Mouse (Mus musculus) regulatory T cell (primary cell): ENCODE measurements around the gene Dzank1.

ENCODE experiments used
- in situ Hi-C: fragments of 300-600 bp; cut with MboI, MseI; formaldehyde crosslinking; loops from one replicate; pipeline ENCODE4 v1.15.1; 2025; ENCODE audit warnings: high pct_unique_total_duplicates

Dzank1 gene

DNA sequence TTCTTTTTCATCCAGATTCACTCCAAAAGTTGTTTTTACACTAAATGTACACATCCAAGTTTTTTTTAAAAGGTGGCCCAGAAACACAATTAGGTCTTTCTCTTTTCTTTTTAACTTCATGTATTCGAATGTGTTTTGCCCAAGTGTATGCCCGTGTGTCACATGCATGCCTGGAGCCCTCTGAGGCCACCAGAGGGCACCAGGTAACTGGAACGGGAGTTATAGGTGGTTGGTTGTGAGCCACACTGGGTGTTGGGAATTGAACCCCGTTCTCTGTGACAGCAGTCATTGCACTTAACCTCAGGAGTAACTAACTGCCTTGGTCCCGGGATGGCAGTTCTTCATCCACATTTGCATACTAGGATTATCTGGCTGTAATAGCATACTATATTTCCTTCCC lies 60.0 kb downstream of the Dzank1 start:
- in situ Hi-C loops, result no loop called here

DNA sequence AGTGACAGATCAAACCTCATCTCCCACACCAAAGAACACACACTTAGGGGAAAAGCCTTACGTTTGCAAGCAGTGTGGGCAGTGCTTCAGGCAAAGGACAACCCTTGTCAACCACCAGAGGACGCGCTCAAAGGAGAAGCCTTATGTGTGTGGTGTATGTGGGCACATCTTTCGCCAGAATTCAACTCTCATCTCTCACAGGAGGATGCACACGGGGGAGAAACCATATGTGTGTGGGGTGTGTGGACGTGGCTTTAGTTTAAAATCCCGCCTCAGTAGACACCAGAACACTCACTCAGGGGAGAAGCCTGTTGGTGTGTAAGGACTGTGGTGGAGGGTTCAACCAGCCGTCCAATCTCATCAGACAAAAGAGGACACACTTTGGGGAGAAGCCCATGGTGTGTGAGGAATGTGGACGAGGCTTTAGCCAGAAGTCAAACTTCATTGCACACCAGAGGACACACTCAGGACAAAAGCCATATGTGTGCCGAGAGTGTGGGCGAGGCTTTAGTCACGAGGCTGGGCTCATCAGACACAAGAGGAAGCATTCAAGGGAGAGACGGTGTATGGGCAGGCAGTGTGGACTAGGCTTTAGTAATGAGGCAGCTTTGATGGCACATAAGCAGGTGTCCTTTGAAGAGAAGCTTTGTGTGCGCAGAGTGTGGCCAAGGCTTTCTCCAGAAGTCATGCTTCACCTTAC lies 61.2 kb downstream of the Dzank1 start:
- in situ Hi-C loops, result no loop called here

DNA sequence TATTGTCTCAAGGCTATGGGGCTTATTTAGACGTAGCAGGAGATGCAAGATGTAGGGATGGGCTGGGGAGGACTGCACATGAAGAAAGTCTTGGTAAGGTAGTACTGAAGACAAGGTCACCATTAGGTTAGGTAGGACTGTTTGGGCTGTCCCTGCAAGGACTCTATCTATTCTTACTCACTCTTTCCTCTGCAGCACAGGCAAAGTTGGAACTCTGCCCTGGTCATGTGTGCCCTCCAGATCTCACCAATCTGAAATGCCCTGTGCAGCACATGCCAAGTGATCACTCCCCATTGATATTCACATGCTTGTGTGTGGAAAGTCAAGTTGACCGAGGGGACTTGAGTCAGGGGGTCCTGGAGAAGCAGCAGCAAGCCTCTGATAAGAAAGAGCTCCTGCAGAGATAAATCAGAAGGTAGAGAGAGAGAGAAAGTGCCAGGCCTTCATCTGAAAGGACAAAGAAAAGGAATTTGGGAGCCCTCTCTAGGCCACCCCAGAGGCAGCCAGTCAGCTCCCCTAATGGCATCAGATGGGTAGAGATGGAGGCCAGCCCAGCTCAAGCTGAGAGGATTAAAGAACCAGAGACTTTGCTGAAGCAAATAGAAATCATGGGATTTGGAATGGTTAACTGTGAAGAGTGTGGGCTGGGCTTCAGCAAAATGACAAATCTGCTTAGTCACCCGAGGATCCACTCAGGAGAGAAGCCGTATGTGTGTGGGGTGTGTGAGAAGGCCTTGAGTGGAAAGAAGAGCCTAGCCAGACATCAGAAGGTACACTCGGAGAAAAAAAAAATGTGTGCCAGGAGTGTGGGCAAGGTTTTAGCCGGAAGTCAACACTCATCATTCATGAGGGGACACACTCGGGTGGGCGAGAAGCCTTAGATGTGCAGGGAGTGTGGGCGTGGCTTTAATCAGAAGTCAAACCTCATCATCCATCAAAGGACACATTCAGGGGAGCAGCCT lies 62.1 kb downstream of the Dzank1 start:
- in situ Hi-C loops, result no loop called here

DNA sequence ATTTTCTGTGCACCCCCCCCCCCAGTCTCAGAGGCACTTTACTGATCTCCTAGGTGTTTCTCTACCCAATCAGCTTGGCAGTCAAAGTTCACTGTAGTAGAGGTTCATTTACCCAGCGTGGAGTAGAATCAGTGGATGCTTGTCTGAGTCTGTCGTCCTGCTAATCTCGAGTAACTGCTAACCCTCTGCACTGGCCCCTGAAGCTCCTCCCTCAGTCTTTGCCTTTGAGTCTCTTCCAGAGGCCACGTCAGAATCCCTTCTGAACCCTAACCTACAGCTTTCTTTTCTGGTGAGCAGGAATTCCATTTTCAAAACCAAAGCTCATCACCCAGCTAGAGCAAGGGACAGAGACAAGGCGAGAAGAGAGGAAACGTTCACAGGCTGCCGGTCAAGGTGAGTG lies 63.0 kb downstream of the Dzank1 start:
- in situ Hi-C loops, result no loop called here

DNA sequence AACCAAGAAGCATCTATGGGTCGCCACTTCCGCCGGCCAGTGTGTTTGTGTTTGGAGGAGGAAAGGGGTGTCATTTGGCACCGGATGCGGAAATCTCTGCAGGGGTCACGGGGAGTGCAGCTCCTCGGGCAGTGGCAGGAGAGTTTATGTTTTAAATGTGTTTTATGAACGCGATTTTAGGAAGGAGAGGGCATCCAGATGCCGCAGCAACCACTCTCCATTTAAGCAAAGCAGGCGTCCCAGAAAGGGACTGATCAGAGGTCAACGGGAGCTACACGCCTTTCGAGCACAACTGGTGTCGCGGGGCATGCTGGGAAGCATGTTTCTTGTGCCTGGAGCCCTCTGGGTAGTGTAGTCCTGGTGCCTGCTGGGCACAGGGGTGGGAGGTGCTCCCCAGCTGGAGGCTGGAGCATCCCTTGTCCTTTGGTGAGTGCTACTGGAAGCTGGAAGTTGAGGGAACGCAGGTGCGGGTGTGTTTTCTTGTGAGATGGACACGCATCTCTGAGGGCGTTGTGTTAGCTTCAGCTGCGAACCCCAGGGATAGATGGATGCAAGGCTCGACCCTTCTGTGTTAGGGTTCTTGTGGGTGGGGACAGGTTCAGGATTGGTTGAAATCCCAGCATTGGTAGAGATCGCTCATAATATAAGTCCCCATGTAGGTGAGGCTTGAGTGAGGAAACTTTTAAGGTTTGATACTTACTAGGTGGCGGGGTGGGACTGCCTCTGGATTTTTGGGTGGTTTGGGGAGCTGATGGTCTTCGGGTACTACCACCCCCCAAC lies 68.0 kb downstream of the Dzank1 start:
- in situ Hi-C loops, result no loop called here

DNA sequence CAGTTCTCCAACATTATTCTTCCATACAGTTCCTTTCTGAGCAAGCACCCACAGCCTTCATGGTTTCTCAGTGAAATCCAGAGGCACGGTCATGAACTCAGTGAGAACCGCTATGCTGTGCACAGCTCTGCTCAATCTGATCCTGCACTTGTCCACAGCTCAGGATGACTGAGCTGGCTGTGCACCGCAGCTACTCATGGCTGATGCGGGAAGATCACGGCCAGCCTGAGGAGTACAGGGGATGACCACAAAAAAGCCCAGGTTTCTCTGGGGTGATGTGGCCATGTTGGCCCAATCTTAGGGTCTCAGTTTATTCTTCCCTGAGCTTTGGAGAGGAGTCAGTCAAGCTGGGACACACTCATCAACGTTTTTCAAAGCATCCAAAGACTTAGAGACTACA lies 68.9 kb downstream of the Dzank1 start:
- in situ Hi-C loops, result no loop called here

DNA sequence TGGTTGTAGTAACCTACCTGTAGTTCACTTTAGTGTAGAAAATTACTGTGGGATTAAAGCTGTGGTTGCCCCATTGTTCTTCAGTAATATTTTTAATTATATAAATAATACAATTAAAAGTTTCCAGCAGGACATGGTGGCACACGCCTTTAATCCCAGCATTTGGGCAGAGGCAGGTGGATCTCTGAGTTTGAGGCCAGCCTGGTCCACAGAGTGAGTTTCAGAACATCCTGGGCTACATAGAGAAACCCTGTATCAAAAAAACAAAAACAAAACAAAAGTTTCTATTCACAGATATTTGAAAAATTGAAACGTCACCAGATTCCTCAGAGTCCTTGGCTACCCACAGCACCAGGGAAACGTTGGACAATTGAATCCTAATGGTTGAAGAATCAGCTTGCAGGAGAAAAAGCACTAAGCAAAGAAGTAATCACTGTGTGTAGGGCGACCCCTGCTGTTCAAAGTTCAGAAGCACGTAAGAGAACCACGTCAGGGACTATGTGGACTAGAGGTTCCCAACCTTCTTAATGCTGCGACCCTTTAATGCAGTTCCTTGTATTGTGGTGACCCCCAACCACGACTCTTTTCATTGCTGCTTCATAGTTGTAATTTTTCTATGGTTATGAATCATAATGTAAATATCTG lies 74.7 kb downstream of the Dzank1 start:
- in situ Hi-C loops, result no loop called here

DNA sequence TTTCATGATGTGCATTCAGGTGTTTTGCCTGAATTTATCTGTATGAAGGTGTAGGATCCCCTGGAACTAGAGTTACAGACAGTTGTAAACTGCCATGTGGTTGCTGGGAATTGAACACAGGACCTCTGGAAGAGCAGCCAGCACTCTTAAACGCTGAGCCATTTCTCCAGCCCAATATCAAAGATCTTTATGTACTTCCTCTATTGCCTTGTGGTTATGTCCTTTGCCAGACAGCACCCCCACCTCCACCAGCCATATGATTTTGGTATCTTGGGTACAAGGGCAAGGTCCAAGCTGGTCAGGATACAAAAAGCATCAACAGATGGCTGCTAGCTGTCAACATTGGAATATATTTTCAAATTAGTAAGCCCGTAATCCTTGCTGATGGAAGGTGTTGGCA lies 76.8 kb downstream of the Dzank1 start:
- in situ Hi-C loops, result no loop called here

DNA sequence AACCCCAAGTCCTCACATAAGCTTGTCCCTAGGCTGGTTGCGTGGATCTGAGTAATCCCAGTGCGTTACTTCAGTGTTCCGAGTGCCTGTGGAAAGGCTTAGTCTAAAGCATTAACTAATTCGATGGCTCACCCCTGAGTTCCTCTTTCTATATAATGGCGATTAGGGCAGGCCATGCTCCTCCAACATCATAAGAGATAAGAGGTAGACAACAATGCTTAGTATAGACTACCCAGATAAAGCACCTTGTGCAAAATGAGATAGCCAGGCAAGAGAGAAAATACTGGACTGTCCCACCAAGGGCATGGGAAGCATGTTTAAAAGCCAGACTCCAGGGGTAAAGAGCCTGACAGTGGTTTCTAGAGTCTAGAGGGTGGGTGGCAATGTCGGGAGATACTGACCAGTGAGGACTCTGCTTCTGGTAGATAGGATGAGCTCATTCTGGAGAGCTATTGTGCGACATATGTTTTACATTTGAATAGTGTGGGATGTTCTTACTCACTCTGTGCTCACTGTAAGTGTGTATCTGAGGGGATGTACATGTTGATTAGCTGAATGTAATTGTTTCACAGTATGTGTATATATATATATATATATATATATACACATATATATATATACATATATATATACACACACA lies 80.7 kb downstream of the Dzank1 start:
- in situ Hi-C loops, result no loop called here

DNA sequence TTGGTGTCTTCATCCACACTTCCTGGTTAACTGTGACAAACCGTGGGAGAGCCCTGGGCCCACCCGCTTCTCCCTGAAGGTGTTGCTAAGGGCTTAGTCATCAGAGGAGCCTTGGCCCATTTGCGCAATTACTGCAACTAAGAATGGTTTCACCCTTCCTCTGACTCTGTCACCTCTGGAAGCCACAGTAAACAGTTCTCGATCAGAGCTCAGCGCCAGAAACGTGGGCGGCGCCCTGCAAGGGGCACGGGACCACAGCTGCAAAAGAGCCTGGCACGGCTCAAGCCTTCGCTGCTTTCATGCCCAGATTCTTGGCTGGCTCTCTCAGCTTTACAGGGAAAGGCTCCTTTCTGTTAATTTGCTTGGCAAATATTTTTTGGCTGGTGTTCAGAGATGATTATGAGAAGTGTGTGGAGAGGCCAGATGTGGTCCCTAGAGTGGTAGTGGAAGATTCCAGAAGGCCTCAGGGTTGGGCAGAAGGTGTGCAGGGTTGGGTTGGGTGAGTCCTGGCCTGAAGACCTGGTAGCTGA lies 85.8 kb downstream of the Dzank1 start:
- in situ Hi-C loops, result no loop called here

DNA sequence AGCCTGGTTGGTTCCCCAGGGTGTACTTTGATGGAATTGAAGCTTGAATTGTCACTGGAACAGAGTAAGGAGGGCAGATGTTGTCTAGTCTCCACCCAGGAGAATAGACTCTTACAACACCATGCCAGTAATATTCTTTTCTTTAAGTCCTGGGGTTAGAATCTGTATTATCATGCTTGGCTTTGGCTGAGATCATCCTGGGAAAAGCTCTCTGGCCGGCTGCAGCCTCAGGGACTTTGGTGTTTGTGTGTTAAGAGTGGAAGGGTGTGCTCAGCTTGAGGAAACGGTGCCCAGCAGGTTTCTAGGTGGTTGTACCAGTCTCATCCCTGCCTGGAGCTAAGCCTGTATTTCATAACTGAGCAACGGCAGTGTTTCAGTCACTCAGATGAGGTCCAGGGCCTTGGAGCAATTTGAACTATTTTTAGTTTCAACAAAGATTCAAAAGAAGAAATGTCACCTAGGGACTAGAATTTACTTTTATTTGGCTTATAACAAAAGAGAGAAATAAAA lies 88.0 kb downstream of the Dzank1 start:
- in situ Hi-C loops, result no loop called here

DNA sequence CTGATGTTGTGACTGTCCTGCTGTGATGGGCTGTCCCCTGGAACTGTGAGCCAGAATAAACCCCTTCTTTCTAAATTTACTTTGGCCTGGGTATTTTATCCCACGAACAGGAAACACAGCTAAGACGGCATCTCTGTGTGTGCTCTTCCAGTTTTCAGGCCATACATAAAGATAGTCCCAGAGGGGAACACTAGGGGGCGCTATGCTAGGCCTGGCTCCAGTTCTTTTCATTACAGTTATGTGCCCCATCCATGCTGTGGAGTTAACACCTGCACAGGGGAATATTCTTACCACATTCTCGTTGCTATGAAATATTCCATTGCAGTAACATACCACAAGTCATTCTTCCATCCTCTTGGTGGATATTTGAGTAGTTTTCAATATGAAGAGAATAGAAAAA lies 88.8 kb downstream of the Dzank1 start:
- in situ Hi-C loops, result no loop called here

DNA sequence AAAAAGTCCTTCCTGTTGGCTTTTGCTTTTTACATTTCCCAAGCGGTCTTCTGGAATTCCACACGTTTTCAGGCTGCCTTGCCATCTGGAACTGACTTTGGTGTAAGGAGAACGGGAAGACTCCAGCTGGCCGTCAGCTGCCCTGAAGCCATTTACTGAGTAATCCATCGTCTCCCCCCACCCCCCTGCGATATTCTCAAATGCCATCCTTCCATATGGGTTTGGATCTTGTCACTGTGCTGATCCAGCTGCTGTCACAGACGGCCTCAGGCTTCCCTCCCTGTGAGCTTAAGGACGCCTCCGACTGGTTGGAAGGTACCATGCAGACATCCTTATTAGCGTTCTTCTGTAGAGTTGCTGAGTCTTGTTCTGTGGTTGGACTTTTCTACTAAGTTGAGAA lies 91.5 kb downstream of the Dzank1 start:
- in situ Hi-C loops, result no loop called here

DNA sequence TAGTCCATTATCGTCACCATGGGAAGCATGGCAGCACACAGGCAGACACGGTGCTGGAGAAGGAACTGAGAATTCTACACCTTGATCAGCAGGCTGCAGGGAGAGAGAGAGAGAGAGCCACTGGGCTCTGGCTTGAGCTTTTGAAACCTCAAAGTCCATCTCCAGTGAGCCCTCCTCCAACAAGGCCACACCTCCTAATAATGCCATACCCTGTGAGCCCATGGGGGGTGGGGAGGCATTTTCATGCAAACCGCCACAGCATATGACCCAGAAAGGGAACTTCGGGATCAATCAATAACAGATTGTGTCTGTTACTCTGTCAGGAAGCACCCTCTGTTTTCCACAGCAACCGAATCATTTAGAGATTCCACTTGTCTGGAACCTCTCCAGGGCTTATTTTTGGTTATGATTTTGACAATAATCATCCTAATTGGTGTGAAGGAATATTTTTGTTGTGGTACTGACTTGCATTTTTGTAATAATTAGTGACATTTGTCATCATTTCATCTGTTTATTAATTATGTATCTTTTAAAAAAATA lies 95.9 kb downstream of the Dzank1 start:
- in situ Hi-C loops, result no loop called here

DNA sequence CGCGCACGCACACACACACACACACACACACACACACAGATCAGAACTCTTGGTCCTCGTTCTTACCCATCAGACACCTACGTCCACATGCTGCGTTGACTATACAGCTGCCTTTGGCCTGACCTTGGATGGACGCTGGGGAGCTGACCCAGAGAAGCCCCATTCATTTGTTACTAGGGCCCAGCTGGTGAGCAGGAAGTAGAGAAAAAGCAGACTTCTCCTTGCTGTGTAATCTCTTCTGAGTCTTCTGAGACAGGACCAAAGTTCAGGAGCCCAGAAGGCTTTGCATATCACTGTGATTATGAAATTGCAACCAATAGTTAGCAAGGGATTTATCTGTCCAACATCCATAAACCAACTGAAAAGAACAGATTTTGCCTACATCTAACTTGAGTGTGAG lies 98.0 kb downstream of the Dzank1 start:
- in situ Hi-C loops, result no loop called here

DNA sequence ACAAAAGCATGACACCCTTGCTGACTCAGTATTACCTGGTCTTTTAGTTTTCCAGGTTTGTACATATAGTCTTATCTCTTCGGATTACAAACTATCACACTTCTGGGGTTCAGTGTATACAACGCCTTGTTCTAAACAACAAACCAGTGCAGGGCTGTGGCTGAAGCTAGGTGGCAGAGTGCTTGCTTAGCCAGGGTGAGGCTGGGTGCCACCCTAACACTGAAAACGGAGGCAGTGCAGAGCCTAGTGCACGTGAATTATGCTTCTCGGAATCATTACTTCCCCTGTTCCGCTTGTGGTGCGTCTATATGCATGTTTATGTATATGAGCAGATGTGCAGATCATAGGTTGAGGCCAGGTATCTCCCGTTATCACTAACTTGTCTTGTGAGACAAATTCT lies 98.6 kb downstream of the Dzank1 start:
- in situ Hi-C loops, result no loop called here

DNA sequence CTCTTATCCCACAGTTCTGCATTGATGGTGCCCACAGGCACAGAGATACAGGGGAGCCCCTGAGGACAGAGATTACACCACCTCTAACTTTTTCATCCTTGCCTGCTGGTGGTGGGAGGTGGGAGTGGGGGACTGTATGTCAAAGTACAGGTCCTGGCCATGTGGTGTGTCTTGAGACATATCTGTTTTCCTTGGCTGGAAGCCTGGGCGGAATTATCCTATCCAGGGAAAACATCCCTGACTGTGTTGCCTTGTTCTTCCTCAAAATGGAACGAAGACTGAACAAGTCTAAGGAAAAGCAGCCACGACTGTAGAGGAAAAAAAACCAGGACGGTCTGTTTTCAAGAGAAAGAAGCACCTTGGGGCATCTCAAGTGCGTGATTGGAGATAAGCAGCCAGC lies 99.4 kb downstream of the Dzank1 start:
- in situ Hi-C loops, result no loop called here

DNA sequence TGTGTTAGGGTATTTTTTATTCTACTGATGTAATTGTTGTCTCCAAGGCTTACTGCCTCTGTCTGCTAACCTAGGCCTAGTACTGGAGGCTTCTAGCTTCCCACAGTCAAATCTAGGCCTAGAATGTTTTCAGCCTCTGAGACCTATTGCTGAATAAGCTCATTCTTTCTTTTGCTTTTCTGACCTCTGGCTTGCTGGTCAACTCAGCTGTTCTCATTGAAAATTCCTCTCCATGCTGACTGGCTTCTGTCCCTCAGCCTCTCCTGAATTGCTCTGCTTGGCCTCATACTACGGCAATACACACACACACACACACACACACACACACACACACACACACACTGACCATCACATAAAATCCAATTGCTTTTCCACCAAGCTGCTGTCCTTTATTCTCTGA lies 101.5 kb downstream of the Dzank1 start:
- in situ Hi-C loops, result no loop called here

DNA sequence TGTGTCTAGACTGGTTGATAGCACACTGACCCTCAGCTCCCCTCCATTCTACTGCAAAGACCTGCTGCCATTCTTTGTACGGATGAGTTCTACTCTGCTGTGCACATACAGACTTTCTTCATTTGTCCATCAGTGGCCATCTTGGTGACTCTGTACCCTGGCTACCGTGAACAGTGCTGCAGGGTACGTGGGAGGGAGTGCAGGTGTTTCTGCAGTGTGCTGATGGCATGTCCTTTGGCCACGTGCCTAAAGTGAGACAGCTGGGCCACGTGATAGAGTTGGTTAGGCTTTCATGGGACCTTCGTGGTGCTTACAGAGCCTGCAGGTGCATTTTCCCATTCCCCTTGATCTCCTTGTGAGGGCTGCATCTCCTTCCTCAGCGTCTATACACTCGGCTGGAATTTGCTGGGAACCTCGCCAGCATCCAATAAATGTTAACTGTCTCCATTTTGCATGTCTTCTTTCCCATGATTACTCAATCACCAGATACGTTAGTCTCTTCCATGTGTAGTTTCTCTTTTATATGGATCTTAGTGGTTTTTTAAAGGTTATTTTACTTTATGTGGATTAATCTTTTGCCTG lies 105.0 kb downstream of the Dzank1 start:
- in situ Hi-C loops, result no loop called here
